Mouse (Mus musculus) neutrophil, adult 59 days (primary cell): ENCODE results near the gene Vmn2r114. TPM values are rescaled to one million over a fixed set of nuclear protein-coding genes. Genes with fewer than 3 reads are reported as not detected.

Experiments
- total RNA-seq, 2 experiments: library from RNA; stranded (reverse); gene quantifications; 1 replicate in 1 of 2; 2 replicates in 1 of 2; pipeline ENCODE4 v1.2.4; 2023

Gene Vmn2r114
- not detected for total RNA-seq

GRCm38 (mm10) chr17:23312437-23312836 is at the start of gene Vmn2r114:
Vmn2r114 (minus strand) TSS chr17:23312537.

GRCm38 (mm10) chr17:23343441-23343840 is 31.1 kb upstream of the Vmn2r114 start, which contains the start of gene Vmn2r115:
Vmn2r115 (plus strand) TSS chr17:23343741.

Other genes starting within 250 kb of the Vmn2r114 start
- gene Zfp40, start 119.3 kb downstream of the Vmn2r114 start, total RNA-seq = 1 to 10 TPM; 2.9 to 3.6 TPM
- gene Vmn2r115, start 31.2 kb upstream of the Vmn2r114 start, total RNA-seq = not detected
- gene Vmn2r116, start 72.1 kb upstream of the Vmn2r114 start, total RNA-seq = not detected
- gene Vmn2r117, start 167.2 kb upstream of the Vmn2r114 start, total RNA-seq = not detected